Mouse (Mus musculus) v-Abl transformed pro-B cells (cell line): ENCODE measurements around the gene Gm14327.
"Not testable (repeated sequence)": the region's sequence is repeated elsewhere in the genome, so short reads cannot be mapped to it uniquely, and the experiment has no call there.

Experiments
- in situ Hi-C, 2 experiments: fragments of 400-800 bp; cut with MboI; formaldehyde crosslinking; loops; one replicate each; pipeline ENCODE4 v1.15.1; 2025; ENCODE audit not compliant: unreplicated experiment in 2 of 2

The Gm14327 gene

DNA sequence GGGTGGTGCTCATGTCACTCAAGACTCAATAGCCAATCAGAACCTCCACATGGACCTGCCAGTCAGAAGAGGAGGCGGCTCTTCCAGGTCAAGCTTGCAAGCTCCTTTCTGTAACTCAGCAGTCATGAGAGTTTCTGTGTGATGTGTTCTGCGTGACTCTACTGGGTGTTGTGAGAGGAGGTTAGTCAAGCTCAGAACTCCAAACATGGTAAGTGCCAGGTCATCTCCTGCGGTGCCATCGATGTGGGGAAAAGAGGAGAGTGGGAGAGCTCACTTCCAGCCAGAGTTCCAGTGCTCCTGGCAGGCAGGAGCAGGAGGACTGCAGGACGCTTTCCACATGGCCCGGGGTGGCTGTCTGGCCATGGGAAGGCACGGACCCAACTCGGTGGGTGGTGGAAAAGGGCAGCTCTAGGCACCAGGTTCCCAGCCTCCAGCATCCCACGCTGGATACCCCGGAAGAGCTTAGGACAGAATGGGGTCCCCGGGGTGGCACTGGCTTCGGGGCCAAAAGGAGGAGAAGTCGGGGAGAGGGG lies at the start of gene Gm14327:
Gm14327 (plus strand) TSS at position 51 of the 533 bp plus-strand sequence.
- in situ Hi-C loops = not testable (repeated sequence)

DNA sequence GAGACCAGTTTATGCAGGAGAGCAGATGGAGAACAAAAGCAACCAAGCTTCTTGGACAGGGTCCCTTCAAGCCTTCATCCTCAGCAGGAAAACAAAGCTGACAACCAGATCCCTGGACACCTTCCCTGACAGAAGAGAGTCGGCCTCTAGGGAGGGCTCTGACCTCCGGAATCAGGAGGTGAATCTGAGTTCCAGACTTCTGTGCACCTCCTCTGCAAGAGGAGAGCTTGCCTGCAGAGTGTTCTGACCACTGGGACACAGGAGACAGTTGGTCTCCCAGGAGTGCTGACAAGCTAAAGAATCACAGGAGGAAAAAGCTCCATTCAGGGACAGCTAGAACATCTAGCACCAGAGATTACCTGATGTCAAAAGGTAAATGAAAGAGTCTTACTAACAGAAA lies 34.6 kb upstream of the Gm14327 start:
- in situ Hi-C loops = not testable (repeated sequence)

DNA sequence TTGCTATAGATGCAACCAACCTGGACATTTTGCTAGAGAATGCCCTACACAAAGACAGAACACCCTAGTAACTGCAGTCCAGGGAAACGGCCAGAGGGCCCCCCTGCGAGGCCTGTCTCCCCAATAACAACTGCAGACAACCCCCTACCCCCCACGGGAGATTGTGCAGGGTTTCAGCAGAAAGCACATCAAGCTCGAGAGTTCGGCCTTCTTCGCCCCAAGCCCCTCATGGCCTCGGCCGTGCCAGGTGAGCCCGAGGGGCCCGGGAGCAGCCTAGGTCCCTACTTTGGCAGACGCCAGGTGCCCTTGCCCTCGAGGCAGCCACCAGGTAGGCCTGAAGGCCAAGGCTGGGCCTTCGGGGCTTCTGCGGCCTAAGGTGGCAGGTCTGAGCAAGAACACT lies 9.2 kb upstream of the Gm14327 start:
- in situ Hi-C loops = not testable (repeated sequence)

DNA sequence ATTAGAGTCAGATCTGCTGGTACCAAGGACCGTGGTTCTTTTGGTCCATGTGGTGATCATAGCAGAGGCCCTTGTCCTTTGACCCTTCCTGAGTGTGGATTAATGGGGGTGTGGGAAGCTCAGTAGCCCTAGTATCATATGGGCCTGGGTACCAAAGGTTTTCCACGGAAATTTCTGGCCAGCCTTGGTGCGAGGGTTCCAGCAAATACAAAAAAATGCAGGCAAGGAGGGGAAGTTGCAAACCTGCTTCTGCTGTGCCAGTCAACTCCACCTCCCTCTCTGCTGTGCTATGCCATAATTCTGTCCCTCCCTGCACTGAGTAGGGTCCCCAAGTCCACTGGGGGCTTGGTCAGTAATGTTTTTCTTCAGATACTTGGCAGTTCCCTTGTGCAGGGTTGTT lies 1.3 kb downstream of the Gm14327 start:
- in situ Hi-C loops = not testable (repeated sequence)

DNA sequence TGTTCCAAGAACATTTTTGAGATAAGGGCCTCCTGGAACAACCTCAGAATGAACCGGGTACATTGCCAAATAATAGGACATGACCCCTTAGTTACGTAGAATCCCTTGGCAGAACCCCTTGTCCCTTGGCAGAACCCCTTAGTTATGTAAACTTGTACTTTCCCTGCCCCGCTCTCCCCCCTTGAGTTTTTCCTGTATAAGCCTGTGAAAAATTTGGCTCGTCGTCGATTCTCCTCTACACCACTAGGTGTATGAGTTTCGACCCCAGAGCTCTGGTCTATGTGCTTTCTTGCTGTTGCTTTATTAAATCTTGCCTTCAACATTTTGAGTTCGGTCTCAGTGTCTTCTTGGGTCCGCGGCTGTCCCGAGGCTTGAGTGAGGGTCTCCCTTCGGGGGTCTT lies 6.4 kb downstream of the Gm14327 start:
- in situ Hi-C loops = not testable (repeated sequence)

DNA sequence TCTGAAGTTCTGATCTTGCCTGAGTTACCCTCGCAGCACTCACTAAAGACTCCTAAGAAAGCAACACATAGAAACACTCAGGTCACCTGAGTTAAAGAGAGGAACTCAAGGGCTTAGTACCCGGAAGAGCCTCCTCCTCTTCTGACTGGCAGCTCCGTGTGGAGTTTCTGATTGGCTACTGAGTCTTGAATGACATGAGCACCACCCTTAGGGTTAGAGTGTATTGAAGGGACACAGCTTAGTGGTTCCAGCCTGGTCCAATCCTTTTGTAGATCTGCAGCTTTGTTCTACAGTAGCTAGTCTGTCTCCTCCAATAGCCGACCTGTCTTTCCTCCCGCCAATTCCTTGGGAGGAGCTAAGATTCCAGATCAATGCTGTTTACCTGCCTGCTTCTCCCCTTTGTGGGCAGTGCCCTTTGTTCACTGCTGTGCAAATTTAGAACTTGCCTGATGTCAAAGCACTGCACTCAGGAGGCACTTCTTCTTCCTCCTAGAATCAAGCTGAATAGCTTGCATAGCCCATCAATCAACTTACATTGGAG lies 28.7 kb downstream of the Gm14327 start, which contains the start of gene Zfp972:
Zfp972 (minus strand) TSS at position 51 of the 541 bp plus-strand sequence.
- in situ Hi-C loops = loop anchor here (25.0 kb wide), 1 partner anchor 137 kb away; no protein-coding TSS in a partner anchor
